Mouse (Mus musculus): Measurements from ENCODE around the gene Ndufa3.

DNA sequence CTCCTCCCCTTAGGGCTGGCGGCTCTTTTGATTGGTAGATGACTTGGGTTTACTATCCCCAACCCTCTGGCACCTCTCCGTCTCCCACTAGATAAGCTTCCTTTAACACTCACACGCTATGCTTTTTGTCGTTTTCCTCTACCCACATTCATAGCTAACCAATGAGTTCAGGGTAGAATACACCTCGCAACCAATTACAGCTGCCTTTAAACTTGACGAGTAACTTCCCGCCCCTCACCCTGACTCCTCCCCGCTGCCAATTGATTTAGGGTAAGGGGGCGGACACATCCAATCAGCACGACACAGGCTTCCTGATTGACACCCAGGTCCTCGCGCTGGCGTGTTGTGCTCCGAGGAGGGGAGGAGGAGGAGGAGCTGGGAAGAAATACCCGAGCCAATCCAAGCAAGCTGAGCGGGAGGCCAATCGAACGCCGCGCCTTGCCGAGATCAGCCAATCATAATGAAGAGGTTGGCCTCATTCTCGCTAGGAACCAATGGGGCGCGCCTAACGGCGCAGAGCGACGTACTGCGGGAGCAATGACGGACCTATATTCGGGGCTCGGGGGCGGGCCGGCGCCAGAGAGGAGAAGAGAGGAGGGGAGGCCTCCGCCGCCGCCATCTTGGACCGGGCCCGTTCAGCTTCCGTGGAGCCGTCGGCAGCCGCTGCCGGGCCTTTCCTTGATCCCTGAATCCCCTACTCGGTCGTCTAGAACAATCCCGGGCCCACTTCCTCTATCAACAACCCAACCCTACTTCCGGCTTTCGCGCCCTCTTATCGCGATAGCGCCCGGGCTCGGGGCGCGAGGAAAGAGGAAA, 27.7 kb downstream of the Ndufa3 start, which contains the start of gene Cnot3:
- no peak for TF ChIP-seq POLR2A (IDR thresholded peaks at IDR 0.05; ENCODE audit: borderline replicate concordance, low read depth, low read length)
- TF ChIP-seq CTCF (IDR thresholded peaks at IDR 0.05; ENCODE audit: low read depth, low read length), result no peak

Data from bone marrow macrophage, adult 2 months (primary cell).